Mouse (Mus musculus): ENCODE measurements around the gene Ssxb2.
"Not testable (repeated sequence)": the region's sequence is repeated elsewhere in the genome, so short reads cannot be mapped to it uniquely, and the experiment has no call there.

Gene Ssxb2

DNA sequence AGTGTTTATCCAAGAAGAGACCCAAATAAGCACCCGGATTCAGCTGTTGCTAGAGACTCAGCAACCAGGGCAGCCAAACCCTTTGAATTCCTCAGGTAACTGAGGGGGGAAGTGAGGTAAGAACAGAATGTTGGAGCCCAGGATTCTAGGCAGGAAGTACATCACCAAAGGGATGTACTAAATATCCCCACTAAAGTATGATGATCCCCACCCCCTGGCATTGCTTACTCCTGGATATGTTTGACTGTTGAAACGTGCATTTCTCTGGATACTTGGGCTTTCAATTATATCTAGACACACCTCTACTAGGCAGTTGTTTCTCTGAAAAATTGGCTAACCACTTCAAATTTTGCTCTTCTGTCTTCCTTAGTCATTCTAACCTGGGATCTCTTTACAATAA, at the start of gene Ssxb2:
Ssxb2 (minus strand) TSS at position 101 of the 400 bp plus-strand sequence.
- DNase-seq: not testable (repeated sequence)

DNA sequence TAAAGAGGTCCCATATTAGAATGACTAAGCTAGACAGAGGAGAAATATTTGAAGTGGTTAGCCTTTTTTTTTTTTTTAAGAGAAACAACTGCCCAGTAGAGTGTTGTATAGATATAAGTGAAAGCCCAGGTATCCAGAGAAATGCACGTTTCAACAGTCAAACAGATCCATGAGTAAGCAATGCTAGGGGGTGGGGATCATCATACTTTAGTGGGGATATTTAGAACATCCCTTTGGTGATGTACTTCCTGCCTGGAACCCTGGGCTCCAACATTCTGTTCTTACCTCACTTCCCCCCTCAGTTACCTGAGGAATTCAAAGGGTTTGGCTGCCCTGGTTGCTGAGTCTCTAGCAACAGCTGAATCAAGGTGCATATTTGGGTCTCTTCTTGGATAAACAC, 48.5 kb downstream of the Ssxb2 start, which contains the start of gene Ssxb1:
Ssxb1 (plus strand) TSS at position 301 of the 400 bp plus-strand sequence.
- not testable (repeated sequence) for DNase-seq

Measured in cerebellum, postnatal 14 days (tissue).